Mouse (Mus musculus): Measurements from ENCODE around the gene Hand2. TPM values are rescaled to one million over a fixed set of nuclear protein-coding genes. Genes with fewer than 3 reads are reported as not detected.

Gene Hand2
- polyA plus RNA-seq, 1 experiment from 2014 or later = not detected

DNA sequence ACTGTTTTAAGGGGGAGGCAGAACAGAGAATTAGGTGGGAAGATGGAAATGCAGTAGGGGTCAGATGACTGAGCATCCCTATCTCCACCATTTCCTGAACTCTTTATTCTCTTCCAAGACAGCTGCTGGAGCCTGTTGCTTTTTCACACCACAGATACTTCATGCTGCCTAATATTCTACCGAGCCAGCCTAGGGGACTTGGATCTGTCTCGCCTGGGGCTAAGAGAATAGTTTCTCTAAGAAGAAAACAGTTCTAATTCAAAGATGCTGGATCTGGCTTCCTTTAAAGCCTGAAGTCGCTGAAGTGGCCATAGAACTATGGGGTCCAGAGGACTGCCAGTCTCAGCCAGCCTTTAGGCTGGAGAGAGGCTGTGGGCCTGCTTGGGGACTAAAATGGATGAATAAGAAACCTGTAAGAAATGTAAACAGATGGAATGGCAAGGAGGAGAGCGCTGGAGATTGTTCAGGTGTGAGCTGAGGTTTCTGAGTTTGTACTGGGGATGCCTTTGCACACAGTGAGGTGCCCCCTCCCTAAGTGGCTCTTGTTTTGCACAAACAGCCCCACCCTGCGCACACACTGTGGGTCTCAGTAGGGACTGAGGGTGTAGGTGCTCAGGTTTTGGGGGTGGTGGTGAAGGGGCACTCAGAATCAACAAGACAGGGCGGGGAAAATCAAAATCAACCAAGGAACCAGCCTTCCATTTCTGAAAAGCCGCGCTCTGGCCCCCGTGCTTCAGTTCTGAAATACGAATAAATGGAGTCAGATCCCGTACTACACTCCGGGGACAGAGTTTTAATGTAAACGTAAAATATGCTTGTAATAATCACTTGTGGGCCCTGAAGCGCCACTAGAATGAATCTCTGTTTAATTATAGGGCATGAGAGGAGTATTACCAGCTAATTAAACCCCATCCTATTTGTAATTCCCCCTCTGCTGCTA lies 19.2 kb downstream of the Hand2 start:
- WGBS = 3% methylated on average over 14 of the region's 14 CpGs
- no peak overlapping the region for H3K9ac ChIP-seq (ENCODE audit: low read depth, low read length)
- H3K27ac ChIP-seq (ENCODE audit: low read depth, low read length) = no peak overlapping the region
- no peak for ATAC-seq
- no peak overlapping the region for H3K4me2 ChIP-seq (ENCODE audit: low read length)
- H3K27me3 ChIP-seq (replicated peaks; ENCODE audit: control insufficient read depth, insufficient read depth, low read length) = peaks cover 82% of the 10 kb centered on the region
- H3K4me3 ChIP-seq (ENCODE audit: low read length) = no peak overlapping the region
- no peaks in the 10 kb centered on the region for H3K36me3 ChIP-seq (ENCODE audit: control insufficient read depth, insufficient read depth, low read length)
- H3K9me3 ChIP-seq (ENCODE audit: control insufficient read depth, low read length) = no peaks in the 10 kb centered on the region
- H3K4me1 ChIP-seq (ENCODE audit: control insufficient read depth, insufficient read depth, low read depth, low read length) = peaks cover 3% of the 10 kb centered on the region; the same call in 1 of the 2 replicates

DNA sequence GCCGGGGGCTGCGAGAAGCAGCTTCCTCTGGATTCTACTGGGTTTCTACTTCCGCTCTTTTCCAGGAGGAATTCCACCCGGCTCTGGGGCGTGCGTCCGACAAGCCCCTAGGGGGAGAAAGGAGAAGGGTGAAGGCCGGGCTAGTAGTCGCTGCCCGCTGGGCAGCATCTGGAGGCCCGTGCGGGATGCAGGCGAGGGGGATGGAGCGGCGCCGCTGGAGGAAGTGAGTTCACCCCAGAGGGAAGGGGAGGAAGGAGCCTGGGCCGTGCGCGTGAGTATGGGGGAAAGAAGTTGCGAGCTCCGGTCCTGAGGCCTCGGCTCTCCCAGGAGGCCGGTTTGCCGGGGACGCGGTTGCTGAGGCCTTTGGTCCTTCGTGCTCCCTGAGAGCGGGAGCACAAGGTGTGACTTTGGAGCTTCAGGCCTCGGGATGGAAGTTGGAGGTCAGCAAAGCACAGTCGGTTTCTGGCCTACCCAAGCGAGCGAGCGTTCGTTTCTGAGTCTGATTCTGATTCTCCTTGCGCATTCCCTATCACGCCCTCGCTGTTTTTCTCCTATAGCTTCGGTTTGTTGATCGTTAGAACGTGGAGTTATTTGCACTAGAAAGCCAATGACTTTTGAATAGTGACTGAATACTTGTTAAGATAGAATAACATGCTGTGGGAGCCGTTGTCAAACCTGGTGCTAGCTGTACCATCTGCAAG lies 20.2 kb downstream of the Hand2 start:
- under 1% methylated on average over 41 of the region's 41 CpGs for WGBS
- peak overlapping the region; percentile 10; the same call in 1 of the 2 replicates for H3K4me3 ChIP-seq (ENCODE audit: low read length)
- H3K9ac ChIP-seq (ENCODE audit: low read depth, low read length) = no peak overlapping the region
- H3K27ac ChIP-seq (ENCODE audit: low read depth, low read length) = no peak overlapping the region
- no peaks in the 10 kb centered on the region for H3K36me3 ChIP-seq (ENCODE audit: control insufficient read depth, insufficient read depth, low read length)
- no peaks in the 10 kb centered on the region for H3K9me3 ChIP-seq (ENCODE audit: control insufficient read depth, low read length)
- H3K4me1 ChIP-seq (ENCODE audit: control insufficient read depth, insufficient read depth, low read depth, low read length) = peaks cover 3% of the 10 kb centered on the region; the same call in 1 of the 2 replicates
- ATAC-seq = no peak
- peaks cover 80% of the 10 kb centered on the region for H3K27me3 ChIP-seq (replicated peaks; ENCODE audit: control insufficient read depth, insufficient read depth, low read length)
- peak overlapping the region; percentile 33 for H3K4me2 ChIP-seq (ENCODE audit: low read length)

GRCm38 (mm10) chr8:57341541-57341840 lies 20.7 kb downstream of the Hand2 start:
- Histone ChIP-seq H3K4me1 (ENCODE audit: control insufficient read depth, insufficient read depth, low read depth, low read length) (peaks cover 3% of the 10 kb centered on the region; the same call in 1 of the 2 replicates), H3K4me3 (ENCODE audit: low read length) (no peak overlapping the region), H3K9ac (ENCODE audit: low read depth, low read length) (no peak overlapping the region), H3K9me3 (ENCODE audit: control insufficient read depth, low read length) (no peaks in the 10 kb centered on the region), H3K4me2 (ENCODE audit: low read length) (no peak overlapping the region), H3K27ac (ENCODE audit: low read depth, low read length) (no peak overlapping the region), H3K36me3 (ENCODE audit: control insufficient read depth, insufficient read depth, low read length) (no peaks in the 10 kb centered on the region), H3K27me3 (replicated peaks; ENCODE audit: control insufficient read depth, insufficient read depth, low read length) (peaks cover 80% of the 10 kb centered on the region)
- WGBS = 0% methylated on average over 6 of the region's 6 CpGs
- ATAC-seq = no peak

DNA sequence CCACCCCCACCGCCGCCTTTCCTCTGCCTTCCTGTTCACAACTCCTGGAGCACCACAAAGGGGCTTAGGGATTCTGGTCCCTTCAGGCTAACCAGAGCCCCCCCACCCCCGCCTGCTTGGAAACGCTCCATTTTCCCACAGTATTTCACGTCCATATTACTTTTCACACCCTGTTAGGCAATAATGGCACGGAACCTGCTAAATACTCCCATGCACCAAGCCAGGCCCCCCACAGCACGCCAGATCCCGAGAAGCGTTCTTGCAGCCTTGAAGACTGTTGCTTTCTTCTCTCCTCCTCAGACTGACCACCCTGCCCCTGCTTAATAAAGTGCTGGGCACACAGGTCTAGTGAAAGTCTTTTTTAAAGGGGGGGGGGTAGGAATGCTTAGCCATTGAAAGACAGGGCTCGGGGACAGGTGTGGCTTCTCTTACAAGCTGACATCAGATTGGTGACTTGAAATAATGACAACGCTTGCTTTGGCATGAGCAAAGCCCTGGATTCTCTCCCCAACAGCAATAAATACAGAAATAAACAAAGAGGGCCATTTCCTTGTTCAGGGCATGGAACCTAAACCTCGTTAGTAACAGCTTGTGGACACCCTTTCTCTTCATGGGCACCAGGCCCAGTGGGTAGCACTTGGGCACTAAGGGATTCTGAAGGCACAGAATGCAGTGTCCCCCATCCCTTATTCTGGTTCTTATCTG lies 21.8 kb downstream of the Hand2 start:
- no peaks in the 10 kb centered on the region for H3K36me3 ChIP-seq (ENCODE audit: control insufficient read depth, insufficient read depth, low read length)
- H3K27ac ChIP-seq (ENCODE audit: low read depth, low read length) = no peak overlapping the region
- H3K9ac ChIP-seq (ENCODE audit: low read depth, low read length) = no peak overlapping the region
- no peaks in the 10 kb centered on the region for H3K9me3 ChIP-seq (ENCODE audit: control insufficient read depth, low read length)
- H3K4me3 ChIP-seq (ENCODE audit: low read length) = no peak overlapping the region
- H3K4me2 ChIP-seq (ENCODE audit: low read length) = no peak overlapping the region
- H3K27me3 ChIP-seq (replicated peaks; ENCODE audit: control insufficient read depth, insufficient read depth, low read length) = peaks cover 84% of the 10 kb centered on the region
- 9% methylated on average over 12 of the region's 12 CpGs for whole genome bisulfite sequencing
- no peak for ATAC-seq
- H3K4me1 ChIP-seq (ENCODE audit: control insufficient read depth, insufficient read depth, low read depth, low read length) = peaks cover 3% of the 10 kb centered on the region; the same call in 1 of the 2 replicates

DNA sequence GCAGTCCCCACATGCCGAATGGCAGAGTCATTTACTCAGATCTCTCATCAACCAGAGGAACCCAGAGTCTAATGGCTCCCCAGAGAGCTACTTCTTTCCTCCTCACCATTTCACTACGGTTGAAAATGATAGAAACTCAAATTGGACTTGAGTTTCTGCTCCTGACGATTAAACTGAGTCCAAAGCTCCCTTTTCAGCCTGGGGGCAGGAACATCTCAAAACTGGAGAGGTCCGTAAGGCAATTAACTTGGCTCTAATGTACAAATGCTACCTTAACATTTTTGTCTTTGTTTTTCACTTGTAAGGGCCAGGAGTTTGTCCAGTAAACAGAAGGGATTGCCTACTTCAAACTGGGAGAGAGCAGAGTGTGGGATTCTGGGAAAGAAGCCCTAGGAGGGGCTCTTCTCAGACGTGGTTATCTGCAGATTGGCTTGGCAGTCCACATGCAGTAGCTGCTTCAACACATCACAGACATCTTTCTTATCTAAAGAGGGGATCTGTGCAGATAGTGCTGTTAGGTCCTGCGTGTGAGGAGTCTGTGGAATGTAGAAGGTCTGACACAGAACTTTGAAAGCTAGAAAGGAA lies 23.0 kb downstream of the Hand2 start:
- no peak overlapping the region for H3K4me3 ChIP-seq (ENCODE audit: low read length)
- ATAC-seq = no peak
- no peak overlapping the region for H3K4me2 ChIP-seq (ENCODE audit: low read length)
- H3K27ac ChIP-seq (ENCODE audit: low read depth, low read length) = no peak overlapping the region
- 4% methylated on average over 6 of the region's 6 CpGs for WGBS
- no peaks in the 10 kb centered on the region for H3K36me3 ChIP-seq (ENCODE audit: control insufficient read depth, insufficient read depth, low read length)
- no peak overlapping the region for H3K9ac ChIP-seq (ENCODE audit: low read depth, low read length)
- H3K9me3 ChIP-seq (ENCODE audit: control insufficient read depth, low read length) = no peaks in the 10 kb centered on the region
- peaks cover 89% of the 10 kb centered on the region for H3K27me3 ChIP-seq (replicated peaks; ENCODE audit: control insufficient read depth, insufficient read depth, low read length)
- H3K4me1 ChIP-seq (ENCODE audit: control insufficient read depth, insufficient read depth, low read depth, low read length) = peaks cover 3% of the 10 kb centered on the region; the same call in 1 of the 2 replicates

DNA sequence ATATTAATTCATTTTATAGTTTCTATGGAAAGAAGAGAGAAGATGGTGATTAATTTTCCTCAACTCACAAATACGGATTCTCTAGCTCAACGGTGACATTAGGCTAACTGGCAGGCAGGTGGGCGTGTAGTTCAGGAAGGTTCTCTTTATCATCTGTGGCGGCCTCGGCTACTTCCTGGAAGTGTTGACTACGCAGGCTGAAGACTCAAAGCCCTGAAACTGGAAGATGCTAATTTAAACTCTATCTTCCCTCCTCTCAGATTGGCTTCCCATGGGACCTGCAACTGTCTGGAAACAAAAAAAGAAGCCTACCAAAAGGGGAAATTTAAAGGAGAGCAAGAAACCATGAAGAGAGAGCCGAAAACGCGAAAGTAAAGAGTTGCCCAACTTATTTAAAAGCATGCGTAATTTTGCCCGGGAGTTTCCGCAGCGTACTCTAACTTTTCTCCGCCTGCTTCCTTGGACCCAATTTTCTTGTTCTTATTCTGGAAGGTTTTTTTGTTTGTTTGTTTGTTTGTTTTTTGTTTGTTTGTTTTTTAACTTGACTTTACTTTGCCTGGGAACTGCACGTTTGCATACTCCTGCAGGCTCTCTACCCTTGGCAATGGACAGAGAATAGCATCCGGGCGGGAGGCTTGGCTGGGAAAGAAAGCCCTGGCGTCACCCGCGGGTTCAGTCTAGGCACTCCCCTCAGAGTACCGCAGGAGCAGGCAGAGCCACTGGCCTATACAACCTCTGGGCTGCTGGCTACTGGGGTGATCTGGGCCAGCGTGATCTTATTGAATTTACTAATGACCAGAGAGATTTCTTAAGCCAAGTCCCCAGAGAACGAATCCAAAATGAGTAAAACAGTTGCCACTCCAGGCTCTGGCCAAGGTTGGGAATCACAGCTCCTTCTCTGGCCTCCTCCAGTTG lies 24.4 kb downstream of the Hand2 start:
- 1% methylated on average over 23 of the region's 23 CpGs for WGBS
- Histone ChIP-seq H3K4me1 (ENCODE audit: control insufficient read depth, insufficient read depth, low read depth, low read length) (peaks cover 3% of the 10 kb centered on the region; the same call in 1 of the 2 replicates), H3K4me2 (ENCODE audit: low read length) (no peak overlapping the region), H3K9me3 (ENCODE audit: control insufficient read depth, low read length) (no peaks in the 10 kb centered on the region), H3K9ac (ENCODE audit: low read depth, low read length) (no peak overlapping the region), H3K27ac (ENCODE audit: low read depth, low read length) (no peak overlapping the region), H3K27me3 (replicated peaks; ENCODE audit: control insufficient read depth, insufficient read depth, low read length) (peaks cover 86% of the 10 kb centered on the region), H3K4me3 (ENCODE audit: low read length) (no peak overlapping the region), H3K36me3 (ENCODE audit: control insufficient read depth, insufficient read depth, low read length) (no peaks in the 10 kb centered on the region)
- ATAC-seq = no peak

DNA sequence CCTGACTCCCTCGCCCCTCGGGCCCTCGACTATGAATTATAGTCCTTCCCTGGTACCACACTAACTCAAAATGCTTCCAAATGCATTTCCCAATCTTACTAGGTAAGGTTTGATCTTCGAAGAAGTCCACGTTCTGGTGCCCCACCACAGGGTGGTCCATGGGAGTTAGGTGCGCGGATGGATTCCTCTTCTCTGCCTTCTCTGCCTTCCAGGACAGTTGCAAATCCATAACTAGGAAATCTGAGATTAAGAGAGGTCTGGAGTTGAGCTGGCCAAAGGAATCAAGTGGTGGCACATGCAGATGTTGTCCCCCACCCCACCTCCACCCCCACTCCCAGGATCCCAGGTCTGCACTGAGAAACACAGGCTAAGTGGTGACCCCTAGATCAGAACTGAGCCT lies 25.6 kb downstream of the Hand2 start:
- ATAC-seq = no peak
- WGBS = 3% methylated on average over 7 of the region's 7 CpGs
- no peak overlapping the region for H3K27ac ChIP-seq (ENCODE audit: low read depth, low read length)

DNA sequence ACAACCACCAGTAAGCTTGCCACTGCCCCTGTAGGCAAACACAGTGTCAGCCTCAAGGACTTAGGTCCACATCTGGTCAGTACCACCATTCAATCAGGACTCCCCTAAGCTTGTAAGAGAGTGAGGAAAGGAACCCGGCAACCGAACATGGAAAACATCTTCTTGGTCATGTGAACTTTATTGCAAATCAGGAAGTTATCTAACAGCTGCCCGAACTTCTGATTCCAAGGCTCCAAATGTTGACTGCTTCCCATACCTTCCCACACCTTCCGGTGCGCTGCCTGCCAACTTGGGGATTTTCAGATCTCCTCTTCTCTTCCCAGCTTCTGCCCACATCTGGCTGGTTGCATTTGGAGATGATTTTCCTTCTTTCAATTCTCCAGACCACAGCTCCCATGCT lies 26.4 kb downstream of the Hand2 start:
- Histone ChIP-seq H3K4me3 (ENCODE audit: low read length) (no peak overlapping the region), H3K9me3 (ENCODE audit: control insufficient read depth, low read length) (no peaks in the 10 kb centered on the region), H3K36me3 (ENCODE audit: control insufficient read depth, insufficient read depth, low read length) (no peaks in the 10 kb centered on the region), H3K4me2 (ENCODE audit: low read length) (no peak overlapping the region), H3K9ac (ENCODE audit: low read depth, low read length) (no peak overlapping the region), H3K27me3 (replicated peaks; ENCODE audit: control insufficient read depth, insufficient read depth, low read length) (peaks cover 87% of the 10 kb centered on the region), H3K4me1 (ENCODE audit: control insufficient read depth, insufficient read depth, low read depth, low read length) (no peaks in the 10 kb centered on the region), H3K27ac (ENCODE audit: low read depth, low read length) (no peak overlapping the region)
- WGBS = 8% methylated on average over 5 of the region's 5 CpGs
- no peak for ATAC-seq

More for the DNA sequence above, 25.6 kb downstream of the Hand2 start:
- Histone ChIP-seq H3K9ac (ENCODE audit: low read depth, low read length) (no peak overlapping the region), H3K4me2 (ENCODE audit: low read length) (no peak overlapping the region), H3K9me3 (ENCODE audit: control insufficient read depth, low read length) (no peaks in the 10 kb centered on the region), H3K36me3 (ENCODE audit: control insufficient read depth, insufficient read depth, low read length) (no peaks in the 10 kb centered on the region), H3K27me3 (replicated peaks; ENCODE audit: control insufficient read depth, insufficient read depth, low read length) (peaks cover 87% of the 10 kb centered on the region), H3K4me3 (ENCODE audit: low read length) (no peak overlapping the region), H3K4me1 (ENCODE audit: control insufficient read depth, insufficient read depth, low read depth, low read length) (no peaks in the 10 kb centered on the region)
